Mouse (Mus musculus) common myeloid progenitor, adult 5-6 weeks (primary cell): Measurements from ENCODE around the gene Pde5a. TPM values are rescaled to one million over a fixed set of nuclear protein-coding genes. Genes with fewer than 3 reads are reported as not detected.
A peak's percentile ranks its signal among the peaks of the same experiment; 100 is the strongest.

Experiments used
- ATAC-seq: replicated peaks from 2 replicates; pipeline ENCODE4 v1.8.0; 2016; ENCODE audit warnings: low read depth, mild to moderate bottlenecking, moderate TSS enrichment, inconsistent platforms; ENCODE audit not compliant: poor library complexity, severe bottlenecking
- total RNA-seq: library from RNA; stranded (forward); fragments of 200-1000, 187-1606 nt; gene quantifications from 2 replicates; pipeline ENCODE4 v1.2.3, GENCODE M21; 2017

Pde5a gene
- 7.1 and 10.1 TPM in 2 replicates for total RNA-seq

- ATAC-seq: peak; percentile 78
Measured at GRCm38 (mm10) chr3:122728852-122729600, at the start of gene Pde5a. Pde5a (plus strand) TSS chr3:122728947.

DNA sequence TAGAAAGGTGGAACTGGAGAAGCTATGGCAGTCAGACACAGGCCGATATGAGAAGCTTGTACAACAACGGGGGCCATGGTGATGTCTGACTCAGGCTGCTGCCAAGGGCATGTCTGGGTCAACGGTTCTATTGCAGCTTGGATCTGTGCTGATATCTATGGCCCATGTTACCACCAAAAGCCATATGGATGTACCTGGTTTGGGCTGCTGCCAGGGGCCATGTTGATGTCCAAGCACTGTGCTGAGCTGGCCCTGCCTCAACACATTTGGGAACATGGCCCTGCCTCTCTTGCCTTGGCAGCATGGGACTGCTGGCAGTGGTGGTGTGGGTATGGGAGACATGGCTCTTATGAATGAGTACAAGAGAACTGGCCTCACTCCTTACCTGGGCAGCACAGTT lies 47.9 kb upstream of the Pde5a start:
- ATAC-seq: no peak

GRCm38 (mm10) chr3:122682352-122682751 lies 46.4 kb upstream of the Pde5a start:
- ATAC-seq: no peak

GRCm38 (mm10) chr3:122684832-122685231 lies 43.9 kb upstream of the Pde5a start:
- ATAC-seq: no peak

DNA sequence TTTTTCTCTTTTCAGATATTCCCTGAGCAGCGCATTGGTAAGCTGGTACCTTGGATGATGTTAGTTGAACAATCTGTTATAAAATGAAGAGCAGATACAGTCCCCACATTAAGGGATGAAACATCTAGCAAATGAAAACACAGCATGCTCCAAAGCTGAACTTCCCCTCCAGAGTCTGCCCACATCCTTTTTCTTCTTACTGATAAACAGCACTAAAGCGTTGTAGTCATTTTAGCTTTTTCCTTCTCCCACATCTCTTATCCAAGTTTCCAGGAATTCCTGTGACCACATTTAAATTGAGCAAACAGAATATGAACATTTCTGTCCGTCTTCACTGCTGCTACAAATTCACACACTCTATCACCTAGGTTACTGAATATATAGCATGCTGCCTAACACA lies 35.7 kb upstream of the Pde5a start:
- peak; percentile 81 for ATAC-seq

- ATAC-seq: 0 out of 2 replicates have a peak, but pooled peaks have one; percentile 49
Measured at GRCm38 (mm10) chr3:122695870-122696269, 32.9 kb upstream of the Pde5a start.

DNA sequence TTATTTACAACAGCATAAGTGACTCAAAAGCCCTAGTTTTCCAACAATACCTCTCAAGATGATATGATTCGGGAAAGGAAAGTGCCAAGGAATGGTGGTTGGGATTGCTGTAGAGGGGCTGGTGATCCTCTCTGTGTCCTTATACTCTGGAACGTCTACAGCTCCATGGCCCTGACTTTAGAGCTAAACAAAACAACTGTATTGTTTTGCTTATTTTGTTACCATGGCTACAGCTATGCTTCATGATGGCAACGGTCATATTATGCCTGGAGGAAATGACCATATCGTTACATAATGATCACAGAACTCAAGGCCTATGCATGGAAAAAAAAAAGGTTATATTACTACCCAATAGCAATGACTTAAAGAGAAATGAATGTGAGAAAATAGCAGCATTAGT lies 32.1 kb upstream of the Pde5a start:
- no peak for ATAC-seq

- peak; percentile 98 for ATAC-seq
Measured at GRCm38 (mm10) chr3:122704209-122704608, 24.5 kb upstream of the Pde5a start.

- no peak for ATAC-seq
Measured at GRCm38 (mm10) chr3:122705246-122705645, 23.5 kb upstream of the Pde5a start.

GRCm38 (mm10) chr3:122708485-122708884 lies 20.3 kb upstream of the Pde5a start:
- no peak for ATAC-seq

- ATAC-seq: no peak
Measured at GRCm38 (mm10) chr3:122710141-122710540, 18.6 kb upstream of the Pde5a start.

DNA sequence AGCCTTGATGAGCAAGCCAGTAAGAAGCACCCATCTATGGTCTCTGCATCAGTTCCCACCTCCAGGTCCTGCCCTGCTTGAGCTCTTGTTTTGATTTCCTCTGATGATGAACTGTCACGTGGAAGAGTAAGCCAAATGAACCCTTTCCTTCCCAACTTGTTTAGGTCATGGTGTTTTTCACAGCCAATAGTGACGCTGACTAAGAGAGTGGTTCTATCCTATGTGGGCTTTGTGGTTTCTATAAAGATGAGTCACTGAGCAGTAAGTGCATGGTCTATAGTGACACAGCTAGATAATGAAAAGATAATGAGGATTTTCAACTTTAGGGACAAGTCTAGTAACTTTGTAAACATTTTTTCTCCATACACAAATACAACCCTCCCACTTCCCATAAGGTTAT lies 10.1 kb upstream of the Pde5a start:
- peak; percentile 36; the same call in 1 of the 2 replicates for ATAC-seq

DNA sequence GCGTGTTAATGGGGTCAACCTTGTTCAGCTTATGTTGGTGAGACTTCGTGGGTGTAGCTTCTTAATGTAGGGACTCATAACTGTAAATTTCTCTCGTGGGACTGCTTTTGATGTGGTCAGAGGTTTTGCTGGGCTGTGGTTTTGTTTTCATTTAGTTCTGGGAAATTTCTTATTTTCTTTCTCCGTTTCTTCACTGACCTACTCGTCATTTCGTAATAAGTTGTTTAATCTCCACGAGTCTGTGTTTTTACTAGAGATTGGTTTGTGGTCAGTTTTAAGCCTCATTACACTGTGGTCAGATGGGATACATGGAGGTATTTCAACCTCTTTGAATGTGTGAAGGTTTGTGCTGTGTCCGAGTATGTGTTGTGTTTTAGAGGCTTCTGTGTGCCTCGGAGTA lies 7.2 kb upstream of the Pde5a start:
- peak; percentile 22; the same call in 1 of the 2 replicates for ATAC-seq

DNA sequence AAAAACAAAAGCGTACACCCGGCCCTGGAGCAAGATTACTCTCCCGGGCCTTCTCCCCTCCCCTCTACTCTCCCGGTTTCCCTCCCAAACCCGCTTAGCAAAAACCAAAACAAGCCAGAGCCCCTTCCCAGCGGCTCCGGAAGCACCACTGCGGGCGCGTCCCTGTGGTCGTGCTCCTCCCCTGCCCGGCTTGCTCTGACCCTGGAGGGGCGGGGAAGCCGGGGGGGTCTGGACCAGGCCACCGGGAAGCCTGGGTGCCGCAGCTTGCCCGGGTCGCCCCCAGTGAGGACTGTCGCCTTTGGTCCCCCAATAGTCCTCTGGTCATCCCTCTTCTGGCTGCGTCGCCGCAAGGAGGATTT lies 833 bp downstream of the Pde5a start:
- ATAC-seq: peak; percentile 37

DNA sequence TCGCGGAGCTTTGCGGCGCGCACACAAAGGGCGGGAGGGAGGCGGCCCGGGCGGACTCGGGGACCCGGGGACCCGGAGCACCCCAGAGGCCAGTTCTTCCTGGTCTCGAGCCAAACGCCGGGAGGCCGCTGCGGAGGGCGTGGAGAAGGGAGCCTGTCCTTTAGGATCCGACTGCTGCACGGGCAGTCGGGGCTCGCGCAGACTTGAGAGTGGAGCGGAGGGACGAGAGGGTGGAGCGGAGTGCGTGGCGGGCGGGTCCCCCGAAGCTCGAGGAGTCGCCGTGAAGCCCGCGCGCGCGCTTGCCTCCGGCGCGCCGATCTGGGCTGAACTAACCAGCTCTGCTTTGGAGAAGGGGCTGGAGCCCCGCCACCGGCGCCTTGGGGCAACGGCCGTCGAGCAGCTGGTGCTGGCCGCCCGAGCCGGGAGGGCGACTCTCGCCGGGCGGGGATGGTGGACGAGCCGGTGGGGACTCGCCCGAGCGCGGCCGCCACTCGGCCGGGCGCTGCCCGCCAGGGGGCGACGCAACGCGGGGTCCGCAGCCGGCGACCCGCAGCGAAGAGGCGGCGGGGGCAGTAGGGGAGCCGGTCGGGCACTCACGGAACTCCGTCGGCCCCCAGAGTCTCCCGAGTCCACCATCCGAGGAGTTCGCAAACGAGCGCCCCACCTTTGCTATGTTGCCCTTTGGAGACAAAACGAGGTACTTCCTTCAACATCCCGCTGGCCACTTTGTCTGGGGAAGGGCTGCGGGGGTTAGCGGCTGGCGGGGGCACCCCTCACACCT lies 1.4 kb downstream of the Pde5a start:
- ATAC-seq: peak; percentile 42

DNA sequence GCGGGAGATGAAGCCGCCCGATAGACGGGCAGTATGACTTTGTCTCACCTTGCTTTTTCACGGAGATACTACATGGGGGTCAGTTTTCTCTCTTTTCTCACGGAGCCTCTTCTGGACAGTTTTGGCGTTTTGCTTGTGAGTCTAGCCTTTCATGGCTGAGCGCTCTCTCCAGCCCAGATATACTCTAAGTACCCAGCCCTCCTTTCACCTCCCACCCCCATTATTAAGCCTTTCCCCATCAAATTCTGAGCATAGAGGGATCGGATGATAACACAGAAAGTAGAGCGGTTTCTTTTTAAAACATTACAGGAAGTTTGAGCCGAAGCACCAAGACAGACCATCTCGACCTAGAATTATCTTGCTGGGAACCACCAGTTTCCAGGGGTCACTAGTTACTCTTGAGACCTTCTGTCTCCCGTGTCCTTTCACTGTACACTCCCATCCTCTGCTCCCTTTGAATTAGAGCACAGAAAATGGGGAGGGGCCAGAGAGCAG lies 2.0 kb downstream of the Pde5a start:
- no peak for ATAC-seq

GRCm38 (mm10) chr3:122733806-122734205 lies 5.1 kb downstream of the Pde5a start:
- no peak for ATAC-seq

DNA sequence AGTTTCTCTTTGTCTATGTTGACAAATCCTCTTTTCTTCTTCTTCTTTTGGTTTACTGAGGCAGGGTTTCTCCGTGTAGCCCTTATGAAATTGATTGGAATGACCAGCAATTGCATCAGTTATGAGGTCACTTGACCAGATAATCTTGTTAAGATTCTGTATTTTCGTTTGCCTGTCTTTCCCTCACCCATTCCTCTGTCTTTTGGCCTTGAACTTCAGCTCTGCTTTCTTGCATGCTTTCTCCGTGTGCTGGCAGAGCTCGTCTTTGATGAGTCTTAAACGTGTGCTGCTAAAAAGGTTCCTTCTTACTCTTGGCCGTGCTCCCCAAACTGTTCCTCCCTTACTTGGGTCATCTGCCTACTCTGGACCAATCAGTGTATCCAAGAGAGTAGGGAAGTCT lies 5.6 kb downstream of the Pde5a start:
- ATAC-seq: no peak

DNA sequence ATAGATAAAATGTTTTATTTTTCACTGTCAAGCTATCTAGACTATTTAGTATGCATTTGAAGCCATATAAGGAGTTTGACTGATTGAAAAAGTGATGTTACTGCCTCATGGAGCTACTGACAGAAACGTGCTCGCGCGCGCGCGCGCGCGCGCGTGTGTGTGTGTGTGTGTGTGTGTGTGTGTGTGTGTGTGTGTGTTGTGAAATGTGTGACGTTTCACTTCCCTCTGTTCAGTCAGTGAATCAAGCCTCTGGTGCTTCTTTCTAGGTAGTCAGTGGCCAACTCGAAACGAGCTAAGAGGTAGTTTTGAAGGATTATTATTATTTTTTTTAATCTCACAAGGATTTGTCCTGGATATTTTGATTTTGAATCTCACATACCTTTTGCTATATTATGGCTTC lies 10.7 kb downstream of the Pde5a start:
- no peak for ATAC-seq

DNA sequence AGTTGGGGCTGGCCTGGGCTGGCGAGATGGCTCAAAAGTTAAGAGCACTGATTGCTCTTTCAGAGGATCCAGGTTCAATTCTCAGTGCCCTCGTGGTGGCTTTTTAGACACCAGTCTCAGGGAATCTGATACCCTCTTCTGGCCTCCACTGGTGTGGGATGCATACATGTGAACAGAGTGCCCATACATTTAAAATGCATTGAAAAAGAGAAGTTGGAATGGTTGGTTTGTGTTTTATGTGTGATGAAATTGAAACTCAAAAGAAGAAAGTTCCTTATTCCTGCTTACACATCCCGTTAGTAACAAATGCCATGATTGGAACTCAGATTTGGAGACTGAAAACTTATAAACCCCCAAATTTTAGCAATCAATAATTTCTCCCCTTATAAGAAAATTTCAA lies 15.5 kb downstream of the Pde5a start:
- peak; percentile 45; the same call in 1 of the 2 replicates for ATAC-seq
